Mouse (Mus musculus) erythroblast, embryonic 14.5 days (primary cell): ENCODE data around the gene Mapk14.

Experiments
- GATA1 ChIP-seq: IDR thresholded peaks from 2 replicates; pipeline ENCODE4 v1.6.1; 2012; ENCODE audit warnings: low read length, inconsistent platforms, mixed read lengths
- TAL1 ChIP-seq: IDR thresholded peaks from 3 replicates; pipeline ENCODE4 v1.6.1; 2012; ENCODE audit warnings: low read length, inconsistent platforms, mixed read lengths

DNA sequence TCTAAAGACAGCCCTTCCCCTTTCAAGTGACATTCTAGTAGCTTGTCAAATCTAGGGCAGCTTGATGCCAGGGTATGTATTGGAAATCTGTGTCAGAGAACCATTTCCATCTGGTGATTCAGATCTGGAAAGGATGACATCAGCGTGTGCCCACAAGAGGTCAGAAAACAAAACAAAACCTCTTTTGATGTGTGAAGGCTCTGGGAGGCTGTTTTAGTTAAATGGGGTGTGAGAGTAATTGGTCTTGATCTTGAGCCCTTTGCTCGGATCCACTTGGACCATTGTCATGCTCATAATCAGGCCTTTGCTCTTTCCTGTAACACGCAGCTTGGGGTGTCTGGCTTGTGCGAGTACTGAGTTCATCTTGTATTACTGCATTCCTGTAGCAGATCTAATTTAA, 7.1 kb downstream of the Mapk14 start:
- TF ChIP-seq GATA1, result no peak
- no peak for TF ChIP-seq TAL1
